Comparison of ENCODE assay signal across 25 mouse cellular contexts in genomic region chr16:59955731-59956130, GRCm38 (mm10).
A peak's percentile ranks its signal among the peaks of the same experiment; 100 is the strongest.
DNase-seq lines count a peak whose midpoint lies in the region; ATAC-seq and TF ChIP-seq lines count a peak whose summit lies in the region.
"Had no signal": no experiment of that assay in that cellular context is flagged by ENCODE, and none has a peak within 500 bp of the region (broad histone marks: within the 10 kb centered on the region; RNA-seq: fewer than 3 reads in every experiment).

No protein-coding gene starts in this region.

- no peak overlapping the region for H3K4me2 ChIP-seq in liver, postnatal 0 days (ENCODE audit: low read depth, low read length)
- H3K4me2 ChIP-seq: embryonic facial prominence, embryonic 13.5 days; forebrain, embryonic 13.5 days; hindbrain, embryonic 12.5 days; limb, embryonic 13.5 days; liver, embryonic 13.5 days; lung, embryonic 14.5 days; midbrain, embryonic 12.5 days had no signal

- no peaks in the 10 kb centered on the region for H3K9me3 ChIP-seq in liver, postnatal 0 days (ENCODE audit: low read length)
- H3K9me3 ChIP-seq: embryonic facial prominence, embryonic 13.5 days; forebrain, embryonic 13.5 days; G1E; hindbrain, embryonic 12.5 days; limb, embryonic 13.5 days; liver, embryonic 13.5 days; midbrain, embryonic 12.5 days had no signal

- TF ChIP-seq POLR2A in liver, adult 2 months (IDR thresholded peaks at IDR 0.05; ENCODE audit: extremely low read depth, insufficient read depth, low read length): no peak
- no peak for TF ChIP-seq POLR2A in cerebellum, adult 2 months (IDR thresholded peaks at IDR 0.05; ENCODE audit: borderline replicate concordance, insufficient read depth, low read length)

- no peak overlapping the region for H3K9ac ChIP-seq in liver, adult 2 months (ENCODE audit: low read depth, low read length)
- H3K9ac ChIP-seq in liver, postnatal 0 days (replicated peaks): no peak overlapping the region
- H3K9ac ChIP-seq: embryonic facial prominence, embryonic 13.5 days; forebrain, embryonic 13.5 days; hindbrain, embryonic 12.5 days; limb, embryonic 13.5 days; liver, embryonic 13.5 days; lung, embryonic 14.5 days; midbrain, embryonic 12.5 days had no signal

- no peaks in the 10 kb centered on the region for H3K79me2 ChIP-seq in liver, adult 2 months (ENCODE audit: control insufficient read depth, insufficient read depth, low read length)

- WGBS in liver, adult 2 months: 73% methylated on average over 2 of the region's 2 CpGs
- WGBS in liver, postnatal 0 days (ENCODE audit: insufficient replicate concordance): 66% methylated on average over 2 of the region's 2 CpGs
- WGBS in cerebellum, adult 2 months: 18% methylated on average over 2 of the region's 2 CpGs

- no peak for TF ChIP-seq CTCF in liver, adult 2 months (IDR thresholded peaks at IDR 0.05; ENCODE audit: low read depth, low read length)
- TF ChIP-seq CTCF in liver, postnatal 0 days (IDR thresholded peaks at IDR 0.05; ENCODE audit: low read depth): no peak
- TF ChIP-seq CTCF in cerebellum, adult 2 months (IDR thresholded peaks at IDR 0.05; ENCODE audit: borderline replicate concordance, insufficient read depth, low read depth, low read length): no peak

- no peak overlapping the region for H3K27ac ChIP-seq in liver, adult 2 months (replicated peaks; ENCODE audit: insufficient read depth, low read depth, low read length)
- H3K27ac ChIP-seq in liver, postnatal 0 days (ENCODE audit: low read depth): no peak overlapping the region
- H3K27ac ChIP-seq in cerebellum, adult 2 months (ENCODE audit: insufficient read depth, low read length): no peak overlapping the region
- H3K27ac ChIP-seq: embryonic facial prominence, embryonic 13.5 days; forebrain, embryonic 13.5 days; hindbrain, embryonic 12.5 days; layer of hippocampus, adult 2 months; limb, embryonic 13.5 days; liver, embryonic 13.5 days; midbrain, embryonic 12.5 days had no signal

- H3K36me3 ChIP-seq in liver, adult 2 months (ENCODE audit: control insufficient read depth, insufficient read depth, low read length): no peaks in the 10 kb centered on the region
- no peaks in the 10 kb centered on the region for H3K36me3 ChIP-seq in liver, postnatal 0 days (replicated peaks; ENCODE audit: insufficient read depth, low read length)
- H3K36me3 ChIP-seq: embryonic facial prominence, embryonic 13.5 days; G1E; hindbrain, embryonic 12.5 days; limb, embryonic 13.5 days; liver, embryonic 13.5 days; midbrain, embryonic 12.5 days had no signal

- H3K27me3 ChIP-seq in liver, adult 2 months (ENCODE audit: control insufficient read depth, insufficient read depth, low read length): no peaks in the 10 kb centered on the region
- H3K27me3 ChIP-seq in liver, postnatal 0 days (ENCODE audit: insufficient read depth, low read length): no peaks in the 10 kb centered on the region
- no peaks in the 10 kb centered on the region for H3K27me3 ChIP-seq in cerebellum, adult 2 months (ENCODE audit: control insufficient read depth, insufficient read depth, low read length)
- H3K27me3 ChIP-seq: CH12.LX; embryonic facial prominence, embryonic 13.5 days; forebrain, embryonic 13.5 days; hindbrain, embryonic 12.5 days; limb, embryonic 13.5 days; liver, embryonic 13.5 days; midbrain, embryonic 12.5 days; Patski had no signal

- ATAC-seq in liver, postnatal 0 days: no peak
- ATAC-seq: forebrain, embryonic 13.5 days; intestine, embryonic 16.5 days; Patski had no signal

- peaks cover 4% of the 10 kb centered on the region; the same call in 1 of the 2 replicates for H3K4me1 ChIP-seq in liver, adult 2 months (ENCODE audit: control insufficient read depth, insufficient read depth, low read length)
- no peaks in the 10 kb centered on the region for H3K4me1 ChIP-seq in liver, postnatal 0 days (ENCODE audit: insufficient read depth)
- H3K4me1 ChIP-seq in cerebellum, adult 2 months (ENCODE audit: control insufficient read depth, insufficient read depth, low read length): no peaks in the 10 kb centered on the region; the same call in 1 of the 2 replicates
- H3K4me1 ChIP-seq: embryonic facial prominence, embryonic 13.5 days; forebrain, embryonic 13.5 days; hindbrain, embryonic 12.5 days; limb, embryonic 13.5 days; liver, embryonic 13.5 days; midbrain, embryonic 12.5 days had no signal

- no peak for TF ChIP-seq EP300 in liver, postnatal 0 days (IDR thresholded peaks at IDR 0.05; ENCODE audit: low read depth)

- no peak overlapping the region for H3K4me3 ChIP-seq in liver, adult 2 months (ENCODE audit: insufficient read depth, low read depth, low read length)
- H3K4me3 ChIP-seq in liver, postnatal 0 days (ENCODE audit: low read depth, low read length): no peak overlapping the region
- H3K4me3 ChIP-seq in cerebellum, adult 2 months (replicated peaks; ENCODE audit: insufficient read depth, low read depth, low read length): no peak overlapping the region
- H3K4me3 ChIP-seq: embryonic facial prominence, embryonic 13.5 days; erythroblast, embryonic 14.5 days; forebrain, embryonic 13.5 days; hindbrain, embryonic 12.5 days; layer of hippocampus, adult 2 months; limb, embryonic 13.5 days; liver, embryonic 13.5 days; midbrain, embryonic 12.5 days had no signal

- peak; percentile 16 for DNase-seq in adrenal gland, adult 8-10 months
- DNase-seq in adrenal gland, adult 18-20 months (ENCODE audit: low spot score in 2 of 2): no peak
- peak; percentile 59 for DNase-seq in liver, adult 2 months (ENCODE audit: extremely low read depth, low read depth, low spot score)
- no peak for DNase-seq in liver, postnatal 0 days
- peak; percentile 17 to 61 for DNase-seq in cerebellum, adult 2 months
- peak; percentile 8 to 26 for DNase-seq in cerebellum, postnatal 25 days
- DNase-seq in kidney, adult 11 months: no peak
- no peak for DNase-seq in T-cell, adult 2 months (ENCODE audit: low spot score)
- DNase-seq: embryo, embryonic 11 days; gastrocnemius, postnatal 10 days; heart, adult 18-20 months; kidney, postnatal 25 days; liver, embryonic 13.5 days; lung, embryonic 14.5 days had no signal

Comparison
In these comparisons a context has a peak if more than half of its experiments do, and no peak if none do; other contexts are left out.
1. DNase-seq: peak in adrenal gland, adult 8-10 months (single experiment), liver, adult 2 months (single experiment), cerebellum, adult 2 months (2 of 2) and cerebellum, postnatal 25 days (2 of 2); none in adrenal gland, adult 18-20 months (0 of 2), liver, postnatal 0 days (single experiment), kidney, adult 11 months (single experiment) and T-cell, adult 2 months (single experiment).